Mouse (Mus musculus) liver, embryonic 14.5 days (tissue): Measurements from ENCODE around the gene Cdc42ep3. TPM values are rescaled to one million over a fixed set of nuclear protein-coding genes. Genes with fewer than 3 reads are reported as not detected.

Source experiments
- ATAC-seq: fragments of 200-750 bp; cut with Nextera tagmentation; 2 replicates; pipeline ENCODE4 v1.8.0; 2017; ENCODE audit warnings: moderate number of reproducible peaks, mild to moderate bottlenecking, moderate library complexity; ENCODE audit not compliant: insufficient read depth
- DNase-seq, 3 experiments: peaks; one replicate each; pipeline ENCODE4 v3.0.0-alpha.2; 2012 to 2013; ENCODE audit warnings: low read depth in 3 of 3, low spot score in 3 of 3
- H3K27ac ChIP-seq: fragments of 300-500 bp; sonication (generic); 2 replicates; pipeline ENCODE4 v1.5.1; 2014; ENCODE audit warnings: moderate library complexity, mild to moderate bottlenecking, control low read depth, inconsistent platforms
- H3K27me3 ChIP-seq: fragments of 300-500 bp; sonication (generic); 2 replicates; pipeline ENCODE4 v1.6.1; 2014; ENCODE audit warnings: mild to moderate bottlenecking, low read length, moderate library complexity; ENCODE audit not compliant: control insufficient read depth, insufficient read depth
- H3K36me3 ChIP-seq: fragments of 300-500 bp; sonication (generic); replicated peaks from 2 replicates; pipeline ENCODE4 v1.6.1; 2014; ENCODE audit warnings: low read depth; ENCODE audit not compliant: control insufficient read depth, insufficient read depth
- H3K4me1 ChIP-seq, 2 experiments: fragments of 200-500 bp in 1 of 2; fragments of 300-500 bp in 1 of 2; sonication (generic) in 1 of 2; replicated peaks; 2 replicates each; pipeline ENCODE4 v1.6.1; 2012 to 2014; ENCODE audit warnings: antibody characterized with exemption in 1 of 2, inconsistent platforms in 1 of 2, low read length in 1 of 2; ENCODE audit not compliant: control insufficient read depth in 2 of 2, insufficient read depth in 2 of 2
- H3K4me2 ChIP-seq: fragments of 300-500 bp; sonication (generic); 2 replicates; pipeline ENCODE4 v1.6.1; 2014; ENCODE audit warnings: low read depth, mild to moderate bottlenecking, control low read depth, moderate library complexity
- H3K4me3 ChIP-seq, 2 experiments: fragments of 200-500 bp in 1 of 2; fragments of 300-500 bp in 1 of 2; sonication (generic) in 1 of 2; 2 replicates each; pipeline ENCODE4 v1.5.1; 2012 to 2014; ENCODE audit warnings: low read depth in 2 of 2, low read length in 2 of 2, mild to moderate bottlenecking in 2 of 2, control low read depth in 1 of 2, inconsistent platforms in 1 of 2, moderate library complexity in 1 of 2; ENCODE audit not compliant: insufficient read depth in 1 of 2
- H3K9ac ChIP-seq: fragments of 300-500 bp; sonication (generic); replicated peaks from 2 replicates; pipeline ENCODE4 v1.6.1; 2014; ENCODE audit warnings: mild to moderate bottlenecking, control low read depth, moderate library complexity
- H3K9me3 ChIP-seq: fragments of 300-500 bp; sonication (generic); 2 replicates; pipeline ENCODE4 v1.6.1; 2016; ENCODE audit warnings: low read length, mixed read lengths; ENCODE audit not compliant: control insufficient read depth
- CTCF ChIP-seq: IDR thresholded peaks from 2 replicates; pipeline ENCODE4 v1.5.1; 2016; ENCODE audit warnings: antibody characterized with exemption, low read depth, control low read depth
- EP300 ChIP-seq: IDR thresholded peaks from 2 replicates; pipeline ENCODE4 v1.6.1; 2016; ENCODE audit warnings: antibody characterized with exemption, low read depth
- WGBS: fragments of 180-500 bp; shearing (Covaris S2); extraction: QIAGEN DNeasy Blood & Tissue Kit; methylation state at CpG from one replicate; pipeline ENCODE4 v1.1.7; 2014; ENCODE audit not compliant: insufficient replicate concordance; 5-methylcytosine and 5-hydroxymethylcytosine counted together
- polyA plus RNA-seq, 2 experiments: library from polyadenylated mRNA; depleted of rRNA in 1 of 2; stranded (reverse) in 1 of 2; unstranded in 1 of 2; fragments of >200 nt; fragmentation: Nextera tagmentation in 1 of 2; extraction: Ambion mirVana in 1 of 2; gene quantifications; 2 replicates each; pipeline versions ENCODE4 v1.2.1 to v1.2.3; 2012 to 2014

The Cdc42ep3 gene
- polyA plus RNA-seq (2012; rRNA removed) (12.5 and 17.2 TPM in 2 replicates), polyA plus RNA-seq (2014; fragmentation: Nextera tagmentation; extraction: Ambion mirVana) (52.5 and 57.5 TPM in 2 replicates)

GRCm38 (mm10) chr17:79354444-79355270, at the start of gene Cdc42ep3:
Gene Cdc42ep3 (minus strand): TSS chr17:79355091.
- Histone ChIP-seq H3K4me2 (peak within 1 kb of the TSS; percentile 100), H3K9me3 (no peaks in the 10 kb centered on the region), H3K27ac (peak within 1 kb of the TSS; percentile 82), H3K36me3 (peaks cover 20% of the 10 kb centered on the region), H3K4me1 (peaks cover 31 to 34% of the 10 kb centered on the region in 2 experiments), H3K27me3 (no peaks in the 10 kb centered on the region; the same call in 1 of the 2 replicates), H3K9ac (peak within 1 kb of the TSS; percentile 87), H3K4me3 (peak within 1 kb of the TSS; percentile 80 to 86)
- under 1% methylated on average over 69 of the region's 74 CpGs for WGBS
- DNase-seq: peak; percentile 65 to 70 (median 68)
- TF ChIP-seq EP300 (no peak), CTCF (peak; percentile 30)
- peak; percentile 79 for ATAC-seq

GRCm38 (mm10) chr17:79400356-79400755, 45.5 kb upstream of the Cdc42ep3 start:
- Histone ChIP-seq H3K4me3 (no peak overlapping the region), H3K9ac (no peak overlapping the region), H3K4me2 (no peak overlapping the region), H3K9me3 (no peaks in the 10 kb centered on the region), H3K27me3 (no peaks in the 10 kb centered on the region), H3K36me3 (no peaks in the 10 kb centered on the region), H3K27ac (no peak overlapping the region), H3K4me1 (no peaks in the 10 kb centered on the region)
- ATAC-seq: no peak
- 53% methylated on average over 2 of the region's 2 CpGs for WGBS
- no peak for TF ChIP-seq CTCF
- TF ChIP-seq EP300: no peak
- no peak for DNase-seq

GRCm38 (mm10) chr17:79398416-79398815, 43.5 kb upstream of the Cdc42ep3 start:
- Histone ChIP-seq H3K27ac (no peak overlapping the region), H3K9me3 (no peaks in the 10 kb centered on the region), H3K9ac (no peak overlapping the region), H3K4me2 (no peak overlapping the region), H3K27me3 (no peaks in the 10 kb centered on the region), H3K4me1 (no peaks in the 10 kb centered on the region), H3K4me3 (no peak overlapping the region), H3K36me3 (no peaks in the 10 kb centered on the region)
- WGBS: 57% methylated on average over 3 of the region's 3 CpGs
- TF ChIP-seq CTCF (no peak), EP300 (no peak)
- DNase-seq: no peak
- ATAC-seq: no peak

- DNase-seq: no peak
- no peak for ATAC-seq
These were observed 39.9 kb upstream of the Cdc42ep3 start for GRCm38 (mm10) chr17:79394799-79395198.

GRCm38 (mm10) chr17:79393886-79394285, 39.0 kb upstream of the Cdc42ep3 start:
- DNase-seq: no peak
- Histone ChIP-seq H3K36me3 (no peaks in the 10 kb centered on the region), H3K4me2 (no peak overlapping the region), H3K9me3 (no peaks in the 10 kb centered on the region), H3K4me3 (no peak overlapping the region), H3K4me1 (no peaks in the 10 kb centered on the region), H3K27ac (no peak overlapping the region), H3K27me3 (no peaks in the 10 kb centered on the region), H3K9ac (no peak overlapping the region)
- 55% methylated on average over 7 of the region's 7 CpGs for WGBS
- TF ChIP-seq EP300 (no peak), CTCF (no peak)
- no peak for ATAC-seq

More at GRCm38 (mm10) chr17:79394799-79395198, 39.9 kb upstream of the Cdc42ep3 start:
- no peaks in the 10 kb centered on the region for H3K9me3 ChIP-seq
- no peaks in the 10 kb centered on the region for H3K36me3 ChIP-seq
- WGBS: 65% methylated on average over 5 of the region's 5 CpGs
- no peak overlapping the region for H3K27ac ChIP-seq
- no peaks in the 10 kb centered on the region for H3K27me3 ChIP-seq
- TF ChIP-seq CTCF (no peak), EP300 (no peak)
- no peak overlapping the region for H3K9ac ChIP-seq
- no peak overlapping the region for H3K4me3 ChIP-seq
- H3K4me2 ChIP-seq: no peak overlapping the region
- H3K4me1 ChIP-seq: no peaks in the 10 kb centered on the region
